Mouse (Mus musculus) neural tube, embryonic 12.5 days (tissue): ENCODE results near the gene Rpgrip1. TPM values are rescaled to one million over a fixed set of nuclear protein-coding genes. Genes with fewer than 3 reads are reported as not detected.

Source experiments
- ATAC-seq: fragments of 200-750 bp; cut with Nextera tagmentation; 2 replicates; pipeline ENCODE4 v1.8.0; 2017; ENCODE audit warnings: low read depth, mild to moderate bottlenecking, moderate TSS enrichment, moderate library complexity; ENCODE audit not compliant: low FRiP score
- H3K27ac ChIP-seq: fragments of 300-500 bp; sonication (generic); 2 replicates; pipeline ENCODE4 v1.5.1; 2016
- H3K27me3 ChIP-seq: fragments of 300-500 bp; sonication (generic); replicated peaks from 2 replicates; pipeline ENCODE4 v1.6.1; 2016; ENCODE audit warnings: mild to moderate bottlenecking
- H3K36me3 ChIP-seq: fragments of 300-500 bp; sonication (generic); 2 replicates; pipeline ENCODE4 v1.6.1; 2016; ENCODE audit warnings: mild to moderate bottlenecking
- H3K4me1 ChIP-seq: fragments of 300-500 bp; sonication (generic); 2 replicates; pipeline ENCODE4 v1.6.1; 2016
- H3K4me2 ChIP-seq: fragments of 300-500 bp; sonication (generic); replicated peaks from 2 replicates; pipeline ENCODE4 v1.6.1; 2016; ENCODE audit warnings: mild to moderate bottlenecking
- H3K4me3 ChIP-seq: fragments of 300-500 bp; sonication (generic); 2 replicates; pipeline ENCODE4 v1.5.1; 2016
- H3K9ac ChIP-seq: fragments of 300-500 bp; sonication (generic); 2 replicates; pipeline ENCODE4 v1.6.1; 2016; ENCODE audit warnings: mild to moderate bottlenecking
- H3K9me3 ChIP-seq: fragments of 300-500 bp; sonication (generic); 2 replicates; pipeline ENCODE4 v1.6.1; 2016; ENCODE audit warnings: mild to moderate bottlenecking
- WGBS: fragments of 180-500 bp; shearing (Covaris S2); methylation state at CpG from one replicate; pipeline ENCODE4 v1.1.7; 2016; 5-methylcytosine and 5-hydroxymethylcytosine counted together
- polyA plus RNA-seq: library from polyadenylated mRNA; unstranded; fragments of >200 nt; fragmentation: Nextera tagmentation; extraction: Ambion mirVana; gene quantifications from 2 replicates; pipeline ENCODE4 v1.2.1, GENCODE M21; 2016

Rpgrip1 gene
- polyA plus RNA-seq, 1 experiment from 2014 or later: 52.1 TPM

GRCm38 (mm10) chr14:52103474-52103855 is 7.0 kb upstream of the Rpgrip1 start:
- Histone ChIP-seq H3K27ac (peak overlapping the region; percentile 88), H3K4me3 (peak overlapping the region; percentile 86), H3K4me2 (peak overlapping the region; percentile 71), H3K9me3 (no peaks in the 10 kb centered on the region), H3K36me3 (peaks cover 4% of the 10 kb centered on the region), H3K27me3 (no peaks in the 10 kb centered on the region), H3K9ac (peak overlapping the region; percentile 96), H3K4me1 (peaks cover 30% of the 10 kb centered on the region)
- peak; percentile 57 for ATAC-seq
- under 1% methylated on average over 30 of the region's 30 CpGs for WGBS

DNA sequence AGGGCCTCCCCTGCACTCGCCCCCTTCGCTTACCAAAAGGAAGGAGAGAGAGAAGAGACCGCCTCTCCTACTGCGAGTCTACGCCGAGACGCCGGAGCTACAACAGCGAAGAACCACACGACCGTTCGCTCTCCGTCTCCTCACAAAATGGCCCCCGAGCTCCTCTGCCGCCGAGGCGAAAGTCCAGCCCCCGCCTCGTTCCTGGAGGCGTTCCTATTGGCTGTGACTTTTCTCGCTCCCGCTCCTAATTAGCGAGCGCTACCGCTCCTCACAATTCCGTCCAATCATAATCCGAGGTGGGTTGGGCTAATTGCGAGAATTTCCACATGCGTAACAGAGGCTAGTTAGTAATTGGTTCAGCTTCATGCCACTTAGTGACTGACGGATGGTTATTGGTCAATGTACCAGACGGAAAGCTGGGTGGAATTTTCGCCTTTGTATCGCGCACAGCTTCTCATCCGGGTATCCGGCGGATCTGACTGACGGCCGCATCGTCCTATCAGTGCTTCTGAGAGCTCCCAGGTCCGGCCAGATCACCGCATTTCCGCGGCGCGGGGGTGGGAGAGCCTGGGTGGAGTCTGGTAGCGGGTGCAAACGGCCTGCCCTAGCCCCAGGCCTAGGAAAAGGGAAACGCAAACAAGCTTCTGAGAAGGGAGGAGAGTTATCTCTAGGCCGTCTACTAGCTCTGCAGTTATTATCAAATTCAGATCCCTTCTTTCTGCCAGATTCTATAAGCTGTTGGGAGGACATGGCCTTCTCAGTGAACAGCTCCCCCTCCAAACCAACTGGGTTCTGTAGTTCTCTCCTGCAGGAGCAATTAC is 6.4 kb upstream of the Rpgrip1 start, which contains the start of gene Hnrnpc:
Gene Hnrnpc, minus strand, starts transcription at position 173 of the 821 bp plus-strand sequence.
- H3K27ac ChIP-seq: peak within 1 kb of the TSS; percentile 88
- peaks cover 25% of the 10 kb centered on the region for H3K4me1 ChIP-seq
- no peaks in the 10 kb centered on the region for H3K27me3 ChIP-seq
- H3K4me2 ChIP-seq: peak within 1 kb of the TSS; percentile 71
- ATAC-seq: peak; percentile 99
- H3K9ac ChIP-seq: peak within 1 kb of the TSS; percentile 96
- peak within 1 kb of the TSS; percentile 86 for H3K4me3 ChIP-seq
- H3K36me3 ChIP-seq: peaks cover 4% of the 10 kb centered on the region
- no peaks in the 10 kb centered on the region for H3K9me3 ChIP-seq
- WGBS: under 1% methylated on average over 50 of the region's 50 CpGs

DNA sequence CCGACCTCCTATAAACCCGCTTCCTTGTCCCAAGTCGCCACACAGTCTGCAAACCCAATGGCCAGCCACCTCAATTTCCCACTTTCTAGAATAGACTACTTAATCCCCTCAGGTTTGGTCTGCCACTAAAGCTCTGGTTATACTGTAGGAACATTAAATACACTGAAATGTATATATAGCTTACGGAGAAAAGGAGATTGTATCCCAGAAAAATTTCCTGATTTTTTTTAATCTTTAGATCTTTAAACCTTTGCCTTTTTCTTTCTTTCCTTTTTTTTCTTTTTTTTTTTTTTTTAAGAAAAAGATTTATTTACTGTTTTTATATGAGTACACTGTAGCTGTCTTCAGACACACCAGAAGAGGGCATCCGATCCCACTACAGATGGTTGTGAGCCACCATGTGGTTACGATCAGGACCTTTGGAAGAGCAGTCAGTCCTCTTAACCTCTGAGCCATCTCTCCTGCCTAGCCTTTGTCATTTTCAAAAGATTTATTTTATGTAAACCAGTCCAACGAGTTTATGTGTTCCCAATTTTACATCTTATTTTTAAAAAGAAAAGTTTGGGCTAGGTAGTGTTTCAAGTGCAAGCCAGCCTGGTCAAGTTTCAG is 5.7 kb upstream of the Rpgrip1 start:
- H3K9me3 ChIP-seq: no peaks in the 10 kb centered on the region
- H3K9ac ChIP-seq: peak overlapping the region; percentile 47; the same call in 1 of the 2 replicates
- H3K36me3 ChIP-seq: peaks cover 4% of the 10 kb centered on the region
- peak overlapping the region; percentile 62 for H3K4me2 ChIP-seq
- H3K27ac ChIP-seq: peak overlapping the region; percentile 65
- no peak; the same call in 1 of the 2 replicates for ATAC-seq
- WGBS: 43% methylated on average over 7 of the region's 7 CpGs
- H3K4me3 ChIP-seq: peak overlapping the region; percentile 32
- peaks cover 22% of the 10 kb centered on the region for H3K4me1 ChIP-seq
- H3K27me3 ChIP-seq: no peaks in the 10 kb centered on the region

DNA sequence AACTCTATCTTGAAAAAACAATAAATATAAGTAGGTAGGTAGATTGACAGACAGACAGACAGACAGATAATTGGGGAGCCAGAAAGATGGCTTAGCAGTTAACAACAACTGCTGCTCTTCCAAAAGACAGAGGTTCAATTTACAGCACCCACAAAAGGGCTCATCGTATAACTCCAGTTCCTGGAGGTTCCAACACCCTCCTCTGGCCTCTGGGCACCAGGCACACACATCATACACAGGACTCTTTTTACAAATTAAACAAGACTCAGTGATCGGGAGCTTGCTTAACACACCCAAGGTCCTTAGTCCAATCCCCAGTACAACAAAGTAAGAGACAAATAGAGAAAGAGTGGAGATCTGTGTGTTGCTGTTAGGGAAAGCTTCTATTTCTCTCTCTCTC is 5.2 kb upstream of the Rpgrip1 start:
- H3K36me3 ChIP-seq: peaks cover 4% of the 10 kb centered on the region
- peaks cover 19% of the 10 kb centered on the region for H3K4me1 ChIP-seq
- H3K9ac ChIP-seq: no peak overlapping the region
- H3K27ac ChIP-seq: no peak overlapping the region
- H3K4me2 ChIP-seq: no peak overlapping the region
- H3K9me3 ChIP-seq: no peaks in the 10 kb centered on the region
- H3K27me3 ChIP-seq: no peaks in the 10 kb centered on the region
- H3K4me3 ChIP-seq: no peak overlapping the region
- 67% methylated on average over 2 of the region's 2 CpGs for WGBS
- ATAC-seq: no peak

- H3K27ac ChIP-seq: no peak overlapping the region
- H3K4me1 ChIP-seq: peaks cover 11% of the 10 kb centered on the region
- WGBS: 32% methylated on average over 10 of the region's 10 CpGs
- no peak overlapping the region for H3K9ac ChIP-seq
- H3K4me3 ChIP-seq: no peak overlapping the region
- H3K36me3 ChIP-seq: no peaks in the 10 kb centered on the region; the same call in 1 of the 2 replicates
- ATAC-seq: no peak
- H3K4me2 ChIP-seq: no peak overlapping the region
- no peaks in the 10 kb centered on the region for H3K9me3 ChIP-seq
- no peaks in the 10 kb centered on the region for H3K27me3 ChIP-seq
These were observed 3.8 kb upstream of the Rpgrip1 start for GRCm38 (mm10) chr14:52106741-52107140.

GRCm38 (mm10) chr14:52108025-52108424 is 2.5 kb upstream of the Rpgrip1 start:
- H3K9ac ChIP-seq: no peak overlapping the region
- H3K36me3 ChIP-seq: no peaks in the 10 kb centered on the region
- no peaks in the 10 kb centered on the region for H3K27me3 ChIP-seq
- whole genome bisulfite sequencing: 87% methylated on average over 2 of the region's 2 CpGs
- no peak overlapping the region for H3K4me3 ChIP-seq
- no peaks in the 10 kb centered on the region for H3K4me1 ChIP-seq
- no peak overlapping the region for H3K4me2 ChIP-seq
- no peak overlapping the region for H3K27ac ChIP-seq
- H3K9me3 ChIP-seq: no peaks in the 10 kb centered on the region
- no peak for ATAC-seq

DNA sequence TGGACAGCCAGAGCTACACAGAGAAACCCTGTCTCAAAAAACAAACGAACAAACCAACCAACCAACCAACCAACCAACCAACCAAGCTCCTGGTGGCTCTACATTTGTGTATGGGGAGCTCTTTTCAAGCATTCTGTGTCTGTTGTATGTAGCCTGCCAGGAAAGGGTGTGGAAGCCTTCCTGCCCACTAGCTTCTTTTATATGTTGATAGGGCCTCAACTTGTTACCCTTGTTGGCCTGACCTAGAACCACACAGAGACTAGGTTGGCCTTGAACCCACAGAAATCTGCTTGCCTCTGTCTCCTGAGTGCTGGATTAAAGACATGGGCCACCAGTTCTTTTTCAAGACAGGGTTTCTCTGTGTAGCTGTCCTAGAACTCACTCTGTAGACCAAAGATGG is 3.6 kb downstream of the Rpgrip1 start:
- Histone ChIP-seq H3K4me3 (no peak overlapping the region), H3K4me2 (no peak overlapping the region), H3K36me3 (no peaks in the 10 kb centered on the region), H3K9ac (no peak overlapping the region), H3K4me1 (no peaks in the 10 kb centered on the region), H3K9me3 (no peaks in the 10 kb centered on the region), H3K27ac (no peak overlapping the region), H3K27me3 (no peaks in the 10 kb centered on the region)
- 65% methylated on average over 1 of the region's 1 CpGs for WGBS
- ATAC-seq: no peak

DNA sequence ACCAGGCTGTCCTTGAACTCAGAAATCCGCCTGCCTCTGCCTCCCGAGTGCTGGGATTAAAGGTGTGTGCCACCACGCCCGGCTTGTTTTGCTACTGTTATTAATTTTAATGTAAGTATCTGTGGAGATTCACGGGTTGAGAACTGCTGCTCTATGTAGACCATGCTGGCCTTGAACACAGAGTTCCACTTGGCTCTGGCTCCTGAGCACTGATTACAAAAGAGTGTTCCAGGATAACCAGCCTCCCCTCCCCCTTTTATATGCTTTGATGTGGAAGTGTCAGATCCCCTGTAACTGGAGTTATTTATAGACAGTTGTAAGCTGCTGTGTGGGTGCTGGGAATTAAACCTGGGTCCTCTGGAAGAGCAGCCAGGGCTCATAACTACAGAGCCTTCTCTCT is 6.7 kb downstream of the Rpgrip1 start:
- no peak overlapping the region for H3K4me3 ChIP-seq
- no peaks in the 10 kb centered on the region for H3K36me3 ChIP-seq
- 93% methylated on average over 5 of the region's 5 CpGs for WGBS
- H3K27ac ChIP-seq: no peak overlapping the region
- ATAC-seq: no peak
- H3K9me3 ChIP-seq: no peaks in the 10 kb centered on the region
- no peak overlapping the region for H3K4me2 ChIP-seq
- H3K9ac ChIP-seq: no peak overlapping the region
- H3K4me1 ChIP-seq: no peaks in the 10 kb centered on the region
- 0 out of 2 replicates have a peak, but pooled peaks cover 4% of the 10 kb centered on the region for H3K27me3 ChIP-seq

- H3K9me3 ChIP-seq: no peaks in the 10 kb centered on the region
- no peak overlapping the region for H3K9ac ChIP-seq
- H3K36me3 ChIP-seq: no peaks in the 10 kb centered on the region
- peak overlapping the region; percentile 97 for H3K4me2 ChIP-seq
- no peak overlapping the region for H3K4me3 ChIP-seq
- WGBS: 39% methylated on average over 8 of the region's 8 CpGs
- H3K27ac ChIP-seq: no peak overlapping the region
- H3K27me3 ChIP-seq: 0 out of 2 replicates have a peak, but pooled peaks cover 4% of the 10 kb centered on the region
- ATAC-seq: peak; percentile 45
- H3K4me1 ChIP-seq: no peaks in the 10 kb centered on the region
These were observed 7.9 kb downstream of the Rpgrip1 start for GRCm38 (mm10) chr14:52118456-52118822.

GRCm38 (mm10) chr14:52118823-52119608 is 8.5 kb downstream of the Rpgrip1 start:
- Histone ChIP-seq H3K36me3 (no peaks in the 10 kb centered on the region), H3K4me1 (no peaks in the 10 kb centered on the region), H3K4me2 (peak overlapping the region; percentile 97), H3K9ac (peak overlapping the region; percentile 63), H3K27ac (no peak overlapping the region), H3K27me3 (0 out of 2 replicates have a peak, but pooled peaks cover 4% of the 10 kb centered on the region), H3K9me3 (no peaks in the 10 kb centered on the region), H3K4me3 (peak overlapping the region; percentile 52)
- ATAC-seq: peak; percentile 80
- under 1% methylated on average over 38 of the region's 38 CpGs for WGBS

DNA sequence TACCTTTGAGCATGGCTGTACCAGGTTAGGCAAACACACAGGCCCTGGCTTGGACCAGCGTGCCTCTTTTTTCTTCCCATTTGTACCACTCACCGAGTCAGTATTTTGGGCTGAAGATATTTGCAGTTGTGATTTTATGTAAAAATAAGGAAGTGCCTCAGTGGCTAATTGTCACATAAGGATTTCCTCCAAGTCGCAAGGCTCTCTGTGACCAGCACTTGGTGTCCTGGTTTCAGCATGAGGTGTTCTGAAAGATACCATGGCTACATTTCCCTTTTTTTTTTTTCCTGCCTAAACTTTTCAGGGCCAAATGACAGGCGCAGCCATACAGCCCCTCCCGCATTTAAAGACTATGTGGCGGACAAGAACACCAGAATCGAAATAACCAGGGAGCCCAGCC is 9.7 kb downstream of the Rpgrip1 start:
- 0 out of 2 replicates have a peak, but pooled peaks cover 4% of the 10 kb centered on the region for H3K27me3 ChIP-seq
- 60% methylated on average over 7 of the region's 7 CpGs for WGBS
- no peak for ATAC-seq
- no peaks in the 10 kb centered on the region for H3K9me3 ChIP-seq
- H3K27ac ChIP-seq: no peak overlapping the region
- peak overlapping the region; percentile 97 for H3K4me2 ChIP-seq
- no peaks in the 10 kb centered on the region for H3K36me3 ChIP-seq
- H3K4me3 ChIP-seq: no peak overlapping the region
- H3K4me1 ChIP-seq: no peaks in the 10 kb centered on the region
- H3K9ac ChIP-seq: peak overlapping the region; percentile 63; the same call in 1 of the 2 replicates

GRCm38 (mm10) chr14:52123918-52124317 is 13.4 kb downstream of the Rpgrip1 start:
- Histone ChIP-seq H3K4me1 (no peaks in the 10 kb centered on the region), H3K27me3 (0 out of 2 replicates have a peak, but pooled peaks cover 4% of the 10 kb centered on the region), H3K4me3 (no peak overlapping the region), H3K36me3 (no peaks in the 10 kb centered on the region), H3K9me3 (no peaks in the 10 kb centered on the region), H3K4me2 (no peak overlapping the region), H3K27ac (no peak overlapping the region), H3K9ac (no peak overlapping the region)
- 21% methylated on average over 4 of the region's 4 CpGs for WGBS
- ATAC-seq: no peak
